Mouse (Mus musculus) stomach, embryonic 15.5 days (tissue): Measurements from ENCODE around the gene Avl9. TPM values are rescaled to one million over a fixed set of nuclear protein-coding genes. Genes with fewer than 3 reads are reported as not detected.

Experiments used
- ATAC-seq: fragments of 200-750 bp; cut with Nextera tagmentation; 2 replicates; pipeline ENCODE4 v1.8.0; 2017; ENCODE audit warnings: low read depth, moderate number of reproducible peaks, moderate TSS enrichment; ENCODE audit not compliant: insufficient read depth, low FRiP score
- H3K27ac ChIP-seq: fragments of 300-500 bp; sonication (generic); 2 replicates; pipeline ENCODE4 v1.5.1; 2015; ENCODE audit warnings: mild to moderate bottlenecking, inconsistent platforms
- H3K27me3 ChIP-seq: fragments of 300-500 bp; sonication (generic); replicated peaks from 2 replicates; pipeline ENCODE4 v1.6.1; 2015; ENCODE audit warnings: inconsistent platforms
- H3K36me3 ChIP-seq: fragments of 300-500 bp; sonication (generic); 2 replicates; pipeline ENCODE4 v1.6.1; 2015; ENCODE audit warnings: inconsistent platforms
- H3K4me1 ChIP-seq: fragments of 300-500 bp; sonication (generic); 2 replicates; pipeline ENCODE4 v1.6.1; 2015; ENCODE audit warnings: inconsistent platforms
- H3K4me2 ChIP-seq: fragments of 300-500 bp; sonication (generic); 2 replicates; pipeline ENCODE4 v1.6.1; 2015; ENCODE audit warnings: mild to moderate bottlenecking, inconsistent platforms
- H3K4me3 ChIP-seq: fragments of 300-500 bp; sonication (generic); replicated peaks from 2 replicates; pipeline ENCODE4 v1.5.1; 2015; ENCODE audit warnings: inconsistent platforms
- H3K9ac ChIP-seq: fragments of 300-500 bp; sonication (generic); 2 replicates; pipeline ENCODE4 v1.6.1; 2015; ENCODE audit warnings: inconsistent platforms
- H3K9me3 ChIP-seq: fragments of 300-500 bp; sonication (generic); 2 replicates; pipeline ENCODE4 v1.6.1; 2016; ENCODE audit warnings: inconsistent platforms
- WGBS: fragments of 180-500 bp; shearing (Covaris S2); methylation state at CpG from one replicate; pipeline ENCODE4 v1.1.7; 2015; 5-methylcytosine and 5-hydroxymethylcytosine counted together
- polyA plus RNA-seq: library from polyadenylated mRNA; unstranded; fragments of >200 nt; fragmentation: Nextera tagmentation; extraction: Ambion mirVana; gene quantifications from 2 replicates; pipeline ENCODE4 v1.2.1, GENCODE M21; 2015

Gene Avl9
- polyA plus RNA-seq, 1 experiment from 2014 or later, result 12.9 TPM

GRCm38 (mm10) chr6:56796232-56796631 lies 81.5 kb downstream of the Avl9 start:
- 2% methylated on average over 8 of the region's 8 CpGs for WGBS
- peaks cover 11% of the 10 kb centered on the region; the same call in 1 of the 2 replicates for H3K4me1 ChIP-seq
- H3K9me3 ChIP-seq, result no peaks in the 10 kb centered on the region
- H3K9ac ChIP-seq, result peak overlapping the region; percentile 92
- no peaks in the 10 kb centered on the region for H3K27me3 ChIP-seq
- ATAC-seq, result no peak
- peak overlapping the region; percentile 83 for H3K4me3 ChIP-seq
- H3K36me3 ChIP-seq, result no peaks in the 10 kb centered on the region
- peak overlapping the region; percentile 100 for H3K27ac ChIP-seq
- peak overlapping the region; percentile 80 for H3K4me2 ChIP-seq

- Histone ChIP-seq H3K4me1 (peaks cover 11% of the 10 kb centered on the region; the same call in 1 of the 2 replicates), H3K9ac (peak overlapping the region; percentile 92), H3K36me3 (no peaks in the 10 kb centered on the region), H3K4me2 (peak overlapping the region; percentile 80), H3K27me3 (no peaks in the 10 kb centered on the region), H3K27ac (peak overlapping the region; percentile 100), H3K9me3 (no peaks in the 10 kb centered on the region), H3K4me3 (peak overlapping the region; percentile 83)
- 0% methylated on average over 16 of the region's 16 CpGs for WGBS
- 0 out of 2 replicates have a peak, but pooled peaks have one; percentile 19 for ATAC-seq
These were observed 82.0 kb downstream of the Avl9 start for GRCm38 (mm10) chr6:56796668-56797141.

- H3K4me1 ChIP-seq, result peaks cover 11% of the 10 kb centered on the region; the same call in 1 of the 2 replicates
- H3K27ac ChIP-seq, result peak within 1 kb of the TSS; percentile 100
- H3K9ac ChIP-seq, result peak within 1 kb of the TSS; percentile 92
- no peaks in the 10 kb centered on the region for H3K27me3 ChIP-seq
- peak within 1 kb of the TSS; percentile 83 for H3K4me3 ChIP-seq
- H3K4me2 ChIP-seq, result peak within 1 kb of the TSS; percentile 80
- no peaks in the 10 kb centered on the region for H3K9me3 ChIP-seq
- under 1% methylated on average over 98 of the region's 98 CpGs for WGBS
- H3K36me3 ChIP-seq, result no peaks in the 10 kb centered on the region
- peak; percentile 95 for ATAC-seq
These were observed 82.8 kb downstream of the Avl9 start, which contains the start of gene Kbtbd2 for GRCm38 (mm10) chr6:56797311-56798151. TSS of gene Kbtbd2 (minus strand) at chr6:56797813.

- Histone ChIP-seq H3K4me3 (peak overlapping the region; percentile 83), H3K4me1 (peaks cover 11% of the 10 kb centered on the region; the same call in 1 of the 2 replicates), H3K9ac (peak overlapping the region; percentile 92; the same call in 1 of the 2 replicates), H3K27me3 (no peaks in the 10 kb centered on the region), H3K4me2 (peak overlapping the region; percentile 80), H3K27ac (peak overlapping the region; percentile 100), H3K36me3 (no peaks in the 10 kb centered on the region), H3K9me3 (no peaks in the 10 kb centered on the region)
- WGBS, result 13% methylated on average over 8 of the region's 8 CpGs
- ATAC-seq, result no peak
These were observed 83.4 kb downstream of the Avl9 start for GRCm38 (mm10) chr6:56798152-56798465.

GRCm38 (mm10) chr6:56805026-56805425 lies 90.3 kb downstream of the Avl9 start:
- H3K4me3 ChIP-seq, result no peak overlapping the region
- WGBS, result 92% methylated on average over 4 of the region's 4 CpGs
- ATAC-seq, result no peak

GRCm38 (mm10) chr6:56806195-56806594 lies 91.5 kb downstream of the Avl9 start:
- ATAC-seq, result no peak
- no peaks in the 10 kb centered on the region for H3K4me1 ChIP-seq
- no peaks in the 10 kb centered on the region for H3K27me3 ChIP-seq
- H3K9ac ChIP-seq, result no peak overlapping the region
- no peak overlapping the region for H3K4me3 ChIP-seq
- H3K27ac ChIP-seq, result no peak overlapping the region
- no peak overlapping the region for H3K4me2 ChIP-seq
- 55% methylated on average over 2 of the region's 2 CpGs for WGBS
- no peaks in the 10 kb centered on the region for H3K9me3 ChIP-seq
- no peaks in the 10 kb centered on the region for H3K36me3 ChIP-seq

More at GRCm38 (mm10) chr6:56805026-56805425, 90.3 kb downstream of the Avl9 start:
- Histone ChIP-seq H3K9ac (no peak overlapping the region), H3K36me3 (no peaks in the 10 kb centered on the region), H3K4me1 (no peaks in the 10 kb centered on the region), H3K9me3 (no peaks in the 10 kb centered on the region), H3K27me3 (no peaks in the 10 kb centered on the region), H3K27ac (no peak overlapping the region), H3K4me2 (no peak overlapping the region)

- H3K4me2 ChIP-seq, result no peak overlapping the region
- no peaks in the 10 kb centered on the region for H3K9me3 ChIP-seq
- H3K36me3 ChIP-seq, result no peaks in the 10 kb centered on the region
- ATAC-seq, result peak; percentile 73; the same call in 1 of the 2 replicates
- 8% methylated on average over 3 of the region's 3 CpGs for WGBS
- no peak overlapping the region for H3K4me3 ChIP-seq
- H3K27me3 ChIP-seq, result no peaks in the 10 kb centered on the region
- H3K4me1 ChIP-seq, result no peaks in the 10 kb centered on the region
- H3K9ac ChIP-seq, result no peak overlapping the region
- H3K27ac ChIP-seq, result no peak overlapping the region
These were observed 94.0 kb downstream of the Avl9 start for GRCm38 (mm10) chr6:56808656-56809055.

Other genes starting within 250 kb of the Avl9 start
- 2.7 and 2.8 TPM in 2 replicates for gene Pde1c, start 145.8 kb upstream of the Avl9 start, polyA plus RNA-seq
- gene Lsm5, start 10.2 kb upstream of the Avl9 start, polyA plus RNA-seq, result 112 and 127 TPM in 2 replicates
- gene Kbtbd2, start 82.9 kb downstream of the Avl9 start, polyA plus RNA-seq, result 26.1 and 27.6 TPM in 2 replicates
- gene Fkbp9, start 117.2 kb downstream of the Avl9 start, polyA plus RNA-seq, result 145 and 153 TPM in 2 replicates
- 76.0 and 83.0 TPM in 2 replicates for gene Nt5c3, start 209.0 kb downstream of the Avl9 start, polyA plus RNA-seq
- 0.36 TPM in 2 replicates for gene Vmn1r4, start 209.1 kb downstream of the Avl9 start, polyA plus RNA-seq